Comparison of ENCODE assay signal across 28 mouse cellular contexts in the genomic region with DNA sequence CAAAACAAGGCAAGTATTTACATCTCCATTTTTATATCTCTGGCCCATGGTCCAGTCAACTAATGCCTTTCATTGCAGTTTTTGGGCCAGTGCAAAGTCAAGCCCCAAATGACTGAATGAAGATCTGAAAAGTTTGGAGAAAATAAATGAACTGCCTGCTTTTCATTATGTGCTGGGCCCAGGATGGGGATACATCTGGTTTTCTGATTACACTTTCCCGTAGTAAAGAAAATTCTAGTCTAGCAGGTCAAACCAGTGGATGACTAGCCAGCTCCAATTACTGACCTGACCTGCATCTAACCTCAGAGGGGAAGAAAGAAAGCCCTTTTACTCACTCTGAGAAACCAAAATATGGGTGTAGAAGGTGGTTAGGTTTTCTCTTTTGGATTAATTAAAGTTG.
DNase-seq lines count a peak whose midpoint lies in the region; ATAC-seq and TF ChIP-seq lines count a peak whose summit lies in the region.
"Had no signal": no experiment of that assay in that cellular context is flagged by ENCODE, and none has a peak within 500 bp of the region (broad histone marks: within the 10 kb centered on the region; RNA-seq: fewer than 3 reads in every experiment).

No protein-coding gene starts in this region.

- no peak for ATAC-seq in stomach, embryonic 15.5 days (ENCODE audit: insufficient read depth, low FRiP score, low read depth)
- no peak for ATAC-seq in stomach, postnatal 0 days (ENCODE audit: low FRiP score, low TSS enrichment)
- no peak for ATAC-seq in midbrain, embryonic 15.5 days (replicated peaks)
- no peak for ATAC-seq in hindbrain, embryonic 14.5 days (ENCODE audit: low FRiP score)
- ATAC-seq: intestine, embryonic 15.5 days; liver, embryonic 12.5 days; midbrain, embryonic 16.5 days had no signal

- no peak for TF ChIP-seq EP300 in stomach, postnatal 0 days (optimal IDR thresholded peaks at IDR 0.05)

- no peak overlapping the region for H3K9ac ChIP-seq in stomach, embryonic 15.5 days
- no peak overlapping the region for H3K9ac ChIP-seq in stomach, postnatal 0 days (ENCODE audit: low read length)
- H3K9ac ChIP-seq in midbrain, embryonic 15.5 days: no peak overlapping the region
- no peak overlapping the region for H3K9ac ChIP-seq in hindbrain, embryonic 14.5 days
- H3K9ac ChIP-seq: forebrain, embryonic 12.5 days; hindbrain, embryonic 15.5 days; intestine, embryonic 15.5 days; liver, embryonic 12.5 days had no signal

- H3K4me1 ChIP-seq in stomach, embryonic 15.5 days: no peaks in the 10 kb centered on the region
- no peaks in the 10 kb centered on the region for H3K4me1 ChIP-seq in stomach, postnatal 0 days (replicated peaks; ENCODE audit: control insufficient read depth, insufficient read depth)
- peaks cover 3% of the 10 kb centered on the region; the same call in 1 of the 2 replicates for H3K4me1 ChIP-seq in midbrain, embryonic 15.5 days
- H3K4me1 ChIP-seq in hindbrain, embryonic 14.5 days (replicated peaks; ENCODE audit: control insufficient read depth, insufficient read depth, low read length): no peaks in the 10 kb centered on the region
- H3K4me1 ChIP-seq: heart, embryonic 10.5 days; liver, embryonic 12.5 days had no signal

- no peaks in the 10 kb centered on the region for H3K27me3 ChIP-seq in stomach, embryonic 15.5 days (replicated peaks)
- H3K27me3 ChIP-seq in stomach, postnatal 0 days (ENCODE audit: control insufficient read depth, insufficient read depth, low read length): no peaks in the 10 kb centered on the region
- H3K27me3 ChIP-seq in midbrain, embryonic 15.5 days (replicated peaks): no peaks in the 10 kb centered on the region
- no peaks in the 10 kb centered on the region for H3K27me3 ChIP-seq in hindbrain, embryonic 14.5 days (ENCODE audit: control insufficient read depth, insufficient read depth, low read length)
- H3K27me3 ChIP-seq: CH12.LX; hindbrain, embryonic 15.5 days; intestine, embryonic 15.5 days; liver, embryonic 12.5 days had no signal

- no peak for DNase-seq in stomach, postnatal 0 days (ENCODE audit: low spot score)
- DNase-seq in embryo, embryonic 9.5 days (ENCODE audit: extremely low spot score): peak; percentile 33
- DNase-seq in hindlimb bud, embryonic 11.5 days (ENCODE audit: extremely low spot score, low read depth, low spot score): peak; percentile 63
- DNase-seq in hindbrain, embryonic 14.5 days (ENCODE audit: low spot score): no peak
- DNase-seq in adrenal gland, adult 18-20 months (ENCODE audit: low spot score in 2 of 2): no peak
- DNase-seq: adrenal gland, adult 8-10 months; B cell, adult 2 months; cerebellum, adult 11-12 months; cerebellum, postnatal 10 days; heart, postnatal 4 days; kidney, adult 8-10 months; kidney, postnatal 10 days; left cerebral cortex, postnatal 4 days; lung, postnatal 4 days; right cerebral cortex, postnatal 14 days; thymus, adult 18-20 months; thymus, postnatal 4 days had no signal

- H3K4me3 ChIP-seq in stomach, embryonic 15.5 days (replicated peaks): no peak overlapping the region
- no peak overlapping the region for H3K4me3 ChIP-seq in stomach, postnatal 0 days (ENCODE audit: low read depth, low read length)
- no peak overlapping the region for H3K4me3 ChIP-seq in midbrain, embryonic 15.5 days
- no peak overlapping the region for H3K4me3 ChIP-seq in hindbrain, embryonic 14.5 days (replicated peaks; ENCODE audit: low read length)
- H3K4me3 ChIP-seq: forebrain, embryonic 12.5 days; heart, embryonic 10.5 days; hindbrain, embryonic 15.5 days; intestine, embryonic 15.5 days; left cerebral cortex, adult 2 months; liver, embryonic 12.5 days had no signal

- peak overlapping the region; percentile 7; the same call in 1 of the 2 replicates for H3K27ac ChIP-seq in stomach, embryonic 15.5 days
- H3K27ac ChIP-seq in stomach, postnatal 0 days (replicated peaks): no peak overlapping the region
- H3K27ac ChIP-seq in midbrain, embryonic 15.5 days: no peak overlapping the region
- H3K27ac ChIP-seq in hindbrain, embryonic 14.5 days: no peak overlapping the region
- H3K27ac ChIP-seq: forebrain, embryonic 12.5 days; heart, embryonic 10.5 days; hindbrain, embryonic 15.5 days; intestine, embryonic 15.5 days; left cerebral cortex, adult 2 months; liver, embryonic 12.5 days had no signal

- H3K4me2 ChIP-seq in stomach, embryonic 15.5 days: no peak overlapping the region
- no peak overlapping the region for H3K4me2 ChIP-seq in stomach, postnatal 0 days (replicated peaks; ENCODE audit: low read depth)
- H3K4me2 ChIP-seq in midbrain, embryonic 15.5 days: no peak overlapping the region
- no peak overlapping the region for H3K4me2 ChIP-seq in hindbrain, embryonic 14.5 days (replicated peaks)
- H3K4me2 ChIP-seq: forebrain, embryonic 12.5 days; hindbrain, embryonic 15.5 days; intestine, embryonic 15.5 days; liver, embryonic 12.5 days had no signal

- WGBS in stomach, embryonic 15.5 days: 43% methylated on average over 1 of the region's 1 CpGs
- WGBS in stomach, postnatal 0 days: 41% methylated on average over 1 of the region's 1 CpGs
- 80% methylated on average over 1 of the region's 1 CpGs for WGBS in midbrain, embryonic 15.5 days
- WGBS in hindbrain, embryonic 14.5 days: 74% methylated on average over 1 of the region's 1 CpGs

- no peak for TF ChIP-seq CTCF in stomach, postnatal 0 days (IDR thresholded peaks at IDR 0.05; ENCODE audit: low read depth)

- no peaks in the 10 kb centered on the region for H3K36me3 ChIP-seq in stomach, embryonic 15.5 days
- H3K36me3 ChIP-seq in stomach, postnatal 0 days (ENCODE audit: control insufficient read depth, insufficient read depth, low read length): no peaks in the 10 kb centered on the region
- H3K36me3 ChIP-seq in midbrain, embryonic 15.5 days (replicated peaks): no peaks in the 10 kb centered on the region
- no peaks in the 10 kb centered on the region for H3K36me3 ChIP-seq in hindbrain, embryonic 14.5 days (replicated peaks; ENCODE audit: control insufficient read depth, insufficient read depth)
- H3K36me3 ChIP-seq: forebrain, embryonic 12.5 days; G1E; heart, embryonic 10.5 days; hindbrain, embryonic 15.5 days; intestine, embryonic 15.5 days; liver, embryonic 12.5 days had no signal

- H3K9me3 ChIP-seq in stomach, embryonic 15.5 days: no peaks in the 10 kb centered on the region; the same call in 1 of the 2 replicates
- no peaks in the 10 kb centered on the region for H3K9me3 ChIP-seq in stomach, postnatal 0 days (ENCODE audit: control insufficient read depth, low read length)
- H3K9me3 ChIP-seq in midbrain, embryonic 15.5 days: no peaks in the 10 kb centered on the region
- H3K9me3 ChIP-seq in hindbrain, embryonic 14.5 days (ENCODE audit: control insufficient read depth, low read length): no peaks in the 10 kb centered on the region
- H3K9me3 ChIP-seq: forebrain, embryonic 12.5 days; G1E; heart, embryonic 10.5 days; hindbrain, embryonic 15.5 days; intestine, embryonic 15.5 days; liver, embryonic 12.5 days had no signal

Comparison
In these comparisons a context has a peak if more than half of its experiments do, and no peak if none do; other contexts are left out.
1. DNase-seq: peak in embryo, embryonic 9.5 days (single experiment) and hindlimb bud, embryonic 11.5 days (single experiment); none in stomach, postnatal 0 days (single experiment), hindbrain, embryonic 14.5 days (single experiment) and adrenal gland, adult 18-20 months (0 of 2).